Mouse (Mus musculus) limb, embryonic 14.5 days (tissue): ENCODE results near the gene Actr1b. TPM values are rescaled to one million over a fixed set of nuclear protein-coding genes. Genes with fewer than 3 reads are reported as not detected.
"Not testable (repeated sequence)": the region's sequence is repeated elsewhere in the genome, so short reads cannot be mapped to it uniquely, and the experiment has no call there.

Experiments used
- ATAC-seq: fragments of 200-750 bp; cut with Nextera tagmentation; 2 replicates; pipeline ENCODE4 v1.8.0; 2017; ENCODE audit warnings: low read depth, moderate number of reproducible peaks, moderate TSS enrichment; ENCODE audit not compliant: low FRiP score
- DNase-seq: peaks from one replicate; pipeline ENCODE4 v3.0.0-alpha.2; 2015; ENCODE audit warnings: low spot score
- H3K27ac ChIP-seq: fragments of 300-500 bp; sonication (generic); replicated peaks from 2 replicates; pipeline ENCODE4 v1.5.1; 2014; ENCODE audit warnings: low read depth, mild to moderate bottlenecking, low read length, moderate library complexity, mixed read lengths
- H3K27me3 ChIP-seq: fragments of 300-500 bp; sonication (generic); 2 replicates; pipeline ENCODE4 v1.6.1; 2014; ENCODE audit warnings: low read length, mixed read lengths; ENCODE audit not compliant: control insufficient read depth, insufficient read depth
- H3K36me3 ChIP-seq: fragments of 300-500 bp; sonication (generic); 2 replicates; pipeline ENCODE4 v1.6.1; 2014; ENCODE audit warnings: mild to moderate bottlenecking, low read length, moderate library complexity, mixed read lengths; ENCODE audit not compliant: control insufficient read depth, insufficient read depth
- H3K4me1 ChIP-seq: fragments of 300-500 bp; sonication (generic); 2 replicates; pipeline ENCODE4 v1.6.1; 2014; ENCODE audit warnings: antibody characterized with exemption, low read length, mixed read lengths; ENCODE audit not compliant: control insufficient read depth, insufficient read depth
- H3K4me2 ChIP-seq: fragments of 300-500 bp; sonication (generic); replicated peaks from 2 replicates; pipeline ENCODE4 v1.6.1; 2014; ENCODE audit warnings: low read depth, mild to moderate bottlenecking, low read length, moderate library complexity; ENCODE audit not compliant: severe bottlenecking
- H3K4me3 ChIP-seq: fragments of 300-500 bp; sonication (generic); replicated peaks from 2 replicates; pipeline ENCODE4 v1.5.1; 2014; ENCODE audit warnings: low read length
- H3K9ac ChIP-seq: fragments of 300-500 bp; sonication (generic); 2 replicates; pipeline ENCODE4 v1.6.1; 2014; ENCODE audit warnings: mild to moderate bottlenecking, low read depth, low read length, moderate library complexity; ENCODE audit not compliant: severe bottlenecking
- H3K9me3 ChIP-seq: fragments of 300-500 bp; sonication (generic); 2 replicates; pipeline ENCODE4 v1.6.1; 2016; ENCODE audit warnings: low read length; ENCODE audit not compliant: control insufficient read depth
- POLR2A ChIP-seq: fragments of 200-500 bp; IDR thresholded peaks from 2 replicates; pipeline ENCODE4 v1.8.0; 2012; ENCODE audit warnings: inconsistent platforms, mild to moderate bottlenecking, moderate library complexity, borderline replicate concordance; ENCODE audit not compliant: insufficient read depth, insufficient read length; ENCODE audit errors: extremely low read depth
- WGBS: fragments of 180-500 bp; shearing (Covaris S2); extraction: QIAGEN DNeasy Blood & Tissue Kit; methylation state at CpG from one replicate; pipeline ENCODE4 v1.1.7; 2014; 5-methylcytosine and 5-hydroxymethylcytosine counted together
- polyA plus RNA-seq, 2 experiments: library from polyadenylated mRNA; depleted of rRNA in 1 of 2; stranded (reverse) in 1 of 2; unstranded in 1 of 2; fragments of >200 nt; fragmentation: Nextera tagmentation in 1 of 2; extraction: Ambion mirVana in 1 of 2; gene quantifications; 2 replicates each; pipeline versions ENCODE4 v1.2.1 to v1.2.3; 2012 to 2014

Gene Actr1b
- polyA plus RNA-seq, 2 experiments: 85.7 to 162 TPM

- DNase-seq (no peak), ATAC-seq (peak; percentile 30)
- Histone ChIP-seq H3K4me3 (no peak overlapping the region), H3K4me1 (no peaks in the 10 kb centered on the region), H3K4me2 (no peak overlapping the region), H3K9me3 (no peaks in the 10 kb centered on the region), H3K9ac (0 out of 2 replicates have a peak overlapping the region, but pooled peaks have one; percentile 25), H3K36me3 (no peaks in the 10 kb centered on the region), H3K27me3 (no peaks in the 10 kb centered on the region), H3K27ac (no peak overlapping the region)
- no peak for TF ChIP-seq POLR2A
- WGBS: 54% methylated on average over 16 of the region's 16 CpGs
Observed at GRCm38 (mm10) chr1:36672648-36673350, 41.4 kb downstream of the Actr1b start.

DNA sequence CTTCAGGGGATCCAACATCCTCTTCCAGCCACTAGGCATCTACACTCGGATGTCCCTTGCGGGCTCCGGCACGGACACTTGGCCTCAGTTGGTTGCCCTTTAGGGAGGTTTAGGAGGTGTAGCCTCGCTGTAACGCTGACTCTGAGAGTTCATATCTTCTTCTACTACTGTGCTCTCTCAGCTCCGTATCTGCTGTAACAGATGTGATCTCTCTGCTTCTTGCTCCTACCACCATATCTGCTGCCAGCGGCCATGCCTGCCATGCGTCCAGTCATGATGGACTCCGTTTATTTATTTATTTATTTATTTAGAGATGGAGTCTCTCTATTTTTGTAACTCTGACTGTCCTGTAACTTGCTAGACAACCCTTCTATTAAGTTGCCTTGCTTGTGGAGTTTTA lies 43.0 kb downstream of the Actr1b start:
- H3K36me3 ChIP-seq: no peaks in the 10 kb centered on the region
- no peak overlapping the region for H3K27ac ChIP-seq
- WGBS: 92% methylated on average over 10 of the region's 10 CpGs

DNA sequence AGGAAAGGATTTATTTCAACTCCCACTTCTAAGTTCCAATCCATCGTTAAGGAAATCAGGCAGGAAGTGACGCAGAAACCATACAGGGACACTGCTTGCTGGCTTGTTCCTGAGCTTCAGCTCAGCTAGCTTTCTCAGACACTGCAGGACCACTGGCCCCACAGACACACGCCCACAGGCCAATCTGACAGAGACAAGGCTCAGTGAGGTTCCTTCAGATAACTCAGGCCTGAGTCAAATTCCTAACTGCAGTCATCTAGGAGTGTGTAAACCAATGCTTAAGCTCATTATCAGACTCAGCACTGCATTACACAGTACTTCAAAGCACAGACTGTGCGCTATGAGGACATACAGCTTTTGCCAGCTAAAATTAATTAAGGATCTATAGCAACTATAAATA lies 44.0 kb downstream of the Actr1b start:
- Histone ChIP-seq H3K9me3 (no peaks in the 10 kb centered on the region), H3K9ac (no peak overlapping the region), H3K4me3 (no peak overlapping the region), H3K4me2 (no peak overlapping the region), H3K27me3 (no peaks in the 10 kb centered on the region), H3K36me3 (no peaks in the 10 kb centered on the region), H3K4me1 (no peaks in the 10 kb centered on the region), H3K27ac (no peak overlapping the region)
- DNase-seq: no peak
- no peak for ATAC-seq
- 53% methylated on average over 4 of the region's 4 CpGs for WGBS
- no peak for TF ChIP-seq POLR2A

More for the DNA sequence above, 43.0 kb downstream of the Actr1b start:
- Histone ChIP-seq H3K9me3 (no peaks in the 10 kb centered on the region), H3K27me3 (no peaks in the 10 kb centered on the region), H3K4me3 (no peak overlapping the region), H3K4me2 (no peak overlapping the region), H3K4me1 (no peaks in the 10 kb centered on the region), H3K9ac (no peak overlapping the region)
- ATAC-seq (no peak), DNase-seq (no peak)
- no peak for TF ChIP-seq POLR2A

- H3K36me3 ChIP-seq, DNase-seq, H3K4me3 ChIP-seq, H3K4me2 ChIP-seq, H3K27me3 ChIP-seq, H3K4me1 ChIP-seq, H3K9ac ChIP-seq, ATAC-seq, H3K27ac ChIP-seq, H3K9me3 ChIP-seq: not testable (repeated sequence)
- 45% methylated on average over 4 of the region's 4 CpGs for WGBS
Observed at GRCm38 (mm10) chr1:36668007-36668406, 46.2 kb downstream of the Actr1b start.

DNA sequence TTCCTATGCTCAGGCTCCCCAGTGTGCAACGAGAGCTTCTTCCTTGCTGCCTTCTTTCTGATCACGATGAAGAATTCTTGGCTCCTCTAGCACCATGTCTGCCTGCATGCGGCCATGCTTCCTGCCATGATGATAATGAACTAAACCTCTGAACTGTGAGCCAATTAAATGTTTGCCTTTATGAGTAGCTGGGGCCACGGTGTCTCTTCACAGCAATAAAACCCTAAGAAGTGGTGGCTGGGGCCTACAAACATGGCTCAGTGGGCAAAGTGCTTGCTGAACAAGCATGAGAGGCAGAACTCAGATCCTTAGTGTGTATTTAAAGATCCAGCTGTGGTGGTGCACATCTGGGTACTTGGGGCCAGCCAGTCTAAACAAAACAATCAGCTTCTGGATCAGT lies 48.3 kb downstream of the Actr1b start:
- H3K27me3 ChIP-seq: no peaks in the 10 kb centered on the region
- H3K4me1 ChIP-seq: no peaks in the 10 kb centered on the region
- TF ChIP-seq POLR2A: no peak
- DNase-seq (no peak), ATAC-seq (no peak)
- H3K9me3 ChIP-seq: no peaks in the 10 kb centered on the region; the same call in 1 of the 2 replicates
- H3K9ac ChIP-seq: no peak overlapping the region
- no peak overlapping the region for H3K4me2 ChIP-seq
- no peak overlapping the region for H3K27ac ChIP-seq
- no peaks in the 10 kb centered on the region for H3K36me3 ChIP-seq
- WGBS: 40% methylated on average over 4 of the region's 4 CpGs
- H3K4me3 ChIP-seq: no peak overlapping the region
